Mouse (Mus musculus) embryonic facial prominence, embryonic 13.5 days (tissue): ENCODE measurements around the gene Cyth4. TPM values are rescaled to one million over a fixed set of nuclear protein-coding genes. Genes with fewer than 3 reads are reported as not detected.

ENCODE experiments used
- ATAC-seq: fragments of 200-750 bp; cut with Nextera tagmentation; 2 replicates; pipeline ENCODE4 v1.8.0; 2017; ENCODE audit warnings: low read depth; ENCODE audit not compliant: insufficient number of reproducible peaks, insufficient read depth, low FRiP score, low TSS enrichment
- H3K27ac ChIP-seq: fragments of 300-500 bp; sonication (generic); 2 replicates; pipeline ENCODE4 v1.5.1; 2015; ENCODE audit warnings: moderate library complexity, mild to moderate bottlenecking, inconsistent platforms
- H3K27me3 ChIP-seq: fragments of 300-500 bp; sonication (generic); 2 replicates; pipeline ENCODE4 v1.6.1; 2015; ENCODE audit warnings: mild to moderate bottlenecking, inconsistent platforms
- H3K36me3 ChIP-seq: fragments of 300-500 bp; sonication (generic); 2 replicates; pipeline ENCODE4 v1.6.1; 2015; ENCODE audit warnings: mild to moderate bottlenecking, inconsistent platforms
- H3K4me1 ChIP-seq: fragments of 300-500 bp; sonication (generic); 2 replicates; pipeline ENCODE4 v1.6.1; 2015; ENCODE audit warnings: inconsistent platforms
- H3K4me2 ChIP-seq: fragments of 300-500 bp; sonication (generic); 2 replicates; pipeline ENCODE4 v1.6.1; 2015; ENCODE audit warnings: moderate library complexity, mild to moderate bottlenecking, inconsistent platforms
- H3K4me3 ChIP-seq: fragments of 300-500 bp; sonication (generic); 2 replicates; pipeline ENCODE4 v1.5.1; 2015; ENCODE audit warnings: mild to moderate bottlenecking, inconsistent platforms
- H3K9ac ChIP-seq: fragments of 300-500 bp; sonication (generic); 2 replicates; pipeline ENCODE4 v1.6.1; 2015; ENCODE audit warnings: mild to moderate bottlenecking, inconsistent platforms
- H3K9me3 ChIP-seq: fragments of 300-500 bp; sonication (generic); 2 replicates; pipeline ENCODE4 v1.6.1; 2016; ENCODE audit warnings: inconsistent platforms
- WGBS: fragments of 180-500 bp; shearing (Covaris S2); methylation state at CpG from one replicate; pipeline ENCODE4 v1.1.7; 2015; ENCODE audit warnings: mixed read lengths; 5-methylcytosine and 5-hydroxymethylcytosine counted together
- polyA plus RNA-seq: library from polyadenylated mRNA; unstranded; fragments of >200 nt; fragmentation: Nextera tagmentation; extraction: Ambion mirVana; gene quantifications from 2 replicates; pipeline ENCODE4 v1.2.1, GENCODE M21; 2015

The Cyth4 gene
- polyA plus RNA-seq, result 8.5 and 10.1 TPM in 2 replicates

DNA sequence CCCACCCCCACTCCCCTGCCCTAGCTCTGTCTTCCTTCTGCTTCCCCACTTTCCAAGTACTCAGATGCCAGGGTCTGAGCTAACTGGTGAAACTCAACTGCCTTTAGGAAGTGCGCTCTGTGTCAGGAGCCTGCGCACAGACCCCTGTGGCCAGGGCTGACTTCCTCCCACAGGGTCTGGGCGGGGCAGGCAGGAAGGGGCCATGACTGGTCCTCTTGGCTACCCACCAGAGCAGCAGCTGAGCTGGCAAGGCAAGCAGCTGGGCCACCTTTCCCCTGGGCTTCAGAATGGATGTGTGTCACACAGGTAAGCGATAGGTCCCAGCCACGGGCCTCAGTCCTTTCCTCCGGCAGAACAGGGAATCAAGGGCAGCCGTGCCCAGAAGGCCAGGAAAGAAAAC is at the start of gene Cyth4:
Gene Cyth4 (plus strand): TSS at position 134 of the 400 bp plus-strand sequence.
- no peak within 1 kb of the TSS for H3K4me2 ChIP-seq
- H3K9me3 ChIP-seq, result no peaks in the 10 kb centered on the region
- H3K36me3 ChIP-seq, result no peaks in the 10 kb centered on the region
- no peak within 1 kb of the TSS for H3K27ac ChIP-seq
- no peak for ATAC-seq
- H3K4me3 ChIP-seq, result no peak within 1 kb of the TSS
- WGBS, result 73% methylated on average over 7 of the region's 7 CpGs
- H3K9ac ChIP-seq, result no peak within 1 kb of the TSS
- H3K4me1 ChIP-seq, result peaks cover under 1% of the 10 kb centered on the region; the same call in 1 of the 2 replicates
- H3K27me3 ChIP-seq, result no peaks in the 10 kb centered on the region; the same call in 1 of the 2 replicates

DNA sequence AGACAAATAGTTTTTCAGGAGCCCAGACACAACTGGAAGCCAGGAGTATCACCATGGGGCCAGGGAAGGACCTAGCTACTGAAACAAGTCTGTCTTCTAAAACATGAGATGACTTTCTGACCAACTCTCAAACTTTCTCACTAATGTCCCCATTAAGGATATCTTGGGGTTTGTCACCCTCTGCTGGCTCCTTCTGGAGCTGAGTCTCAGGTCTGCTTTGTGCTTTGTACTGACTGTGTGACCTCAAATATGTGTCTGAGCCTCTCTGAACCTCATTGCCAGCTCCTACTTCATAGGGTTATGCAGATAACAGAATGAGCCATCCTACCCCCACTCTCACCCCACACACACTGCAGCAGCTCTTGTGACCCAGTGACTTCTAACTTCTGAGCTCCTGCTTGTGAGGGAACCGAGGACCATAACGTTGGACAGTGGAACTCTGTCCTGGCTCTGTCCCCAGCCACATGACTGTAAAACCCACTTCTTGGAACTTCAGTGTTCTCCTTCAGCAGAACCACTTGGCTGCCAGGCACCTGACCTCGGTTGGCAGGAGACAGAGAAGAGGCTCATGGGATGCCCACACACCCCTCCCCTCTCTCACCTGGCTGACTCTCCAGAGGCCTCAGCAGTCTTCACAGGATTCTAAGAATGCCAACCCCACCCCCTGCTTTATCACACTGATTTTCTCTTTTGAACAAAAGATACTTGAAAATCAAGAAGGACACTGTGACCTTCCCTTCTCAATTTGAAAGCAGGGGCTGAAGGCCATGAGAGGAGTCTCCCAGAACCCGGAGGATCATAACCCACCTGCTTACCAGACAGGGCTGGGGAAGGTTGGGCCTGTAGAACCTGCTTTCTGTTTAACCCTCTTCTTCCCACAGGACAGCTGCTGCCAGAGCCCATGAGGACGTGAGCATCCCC is 49.2 kb upstream of the Cyth4 start:
- no peak for ATAC-seq

DNA sequence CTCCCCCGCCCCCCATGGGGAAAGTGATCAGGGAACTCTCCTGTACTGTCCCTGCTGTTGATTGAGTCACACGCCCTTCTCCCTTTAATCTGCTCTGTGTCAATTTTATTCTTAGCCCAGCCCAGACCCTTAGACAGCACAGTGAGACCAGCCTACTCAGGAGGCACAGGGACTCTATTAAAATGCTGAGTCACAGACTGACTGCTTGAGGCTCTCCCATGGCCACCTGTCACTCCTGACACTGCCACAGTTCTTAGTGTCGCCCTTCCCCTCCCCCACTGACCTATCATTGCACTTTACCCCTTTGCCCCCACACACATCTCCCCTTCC is 48.5 kb upstream of the Cyth4 start:
- no peaks in the 10 kb centered on the region for H3K36me3 ChIP-seq
- ATAC-seq, result no peak
- WGBS, result 23% methylated on average over 3 of the region's 3 CpGs
- peaks cover 20% of the 10 kb centered on the region for H3K9me3 ChIP-seq
- H3K4me1 ChIP-seq, result 0 out of 2 replicates have a peak, but pooled peaks cover 4% of the 10 kb centered on the region
- H3K4me2 ChIP-seq, result no peak overlapping the region
- peaks cover 24% of the 10 kb centered on the region for H3K27me3 ChIP-seq
- no peak overlapping the region for H3K9ac ChIP-seq
- no peak overlapping the region for H3K27ac ChIP-seq
- no peak overlapping the region for H3K4me3 ChIP-seq

More for the DNA sequence above, 49.2 kb upstream of the Cyth4 start:
- Histone ChIP-seq H3K9ac (no peak overlapping the region), H3K27ac (no peak overlapping the region), H3K27me3 (peaks cover 28% of the 10 kb centered on the region), H3K36me3 (no peaks in the 10 kb centered on the region), H3K4me3 (no peak overlapping the region), H3K4me1 (peaks cover 6% of the 10 kb centered on the region; the same call in 1 of the 2 replicates), H3K4me2 (no peak overlapping the region), H3K9me3 (peaks cover 14% of the 10 kb centered on the region)
- WGBS, result 46% methylated on average over 5 of the region's 5 CpGs

DNA sequence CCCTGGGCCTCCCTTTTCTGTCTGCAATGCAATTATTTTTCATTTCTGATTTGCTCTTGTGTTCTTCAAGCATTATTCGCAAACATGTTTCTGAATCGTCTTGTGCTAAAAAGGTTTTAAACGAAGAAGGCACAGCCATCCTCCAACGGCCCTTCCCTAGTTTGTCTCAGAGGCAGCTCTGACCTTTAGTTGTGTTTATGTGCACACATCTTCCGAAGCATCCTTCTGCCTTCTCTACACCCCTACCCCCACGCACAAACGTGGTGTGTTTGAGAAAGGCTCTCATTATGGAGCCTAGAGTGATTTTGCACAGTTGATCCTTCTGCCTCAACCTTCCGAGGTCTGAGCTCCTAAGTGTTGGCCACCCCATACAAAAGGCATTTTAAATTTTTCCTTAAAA is 48.1 kb upstream of the Cyth4 start:
- H3K9me3 ChIP-seq, result peaks cover 23% of the 10 kb centered on the region
- no peak for ATAC-seq
- H3K4me3 ChIP-seq, result no peak overlapping the region
- H3K27me3 ChIP-seq, result peaks cover 20% of the 10 kb centered on the region
- H3K4me1 ChIP-seq, result 0 out of 2 replicates have a peak, but pooled peaks cover 4% of the 10 kb centered on the region
- no peak overlapping the region for H3K27ac ChIP-seq
- H3K36me3 ChIP-seq, result no peaks in the 10 kb centered on the region
- 72% methylated on average over 8 of the region's 8 CpGs for WGBS
- H3K4me2 ChIP-seq, result no peak overlapping the region
- H3K9ac ChIP-seq, result no peak overlapping the region

DNA sequence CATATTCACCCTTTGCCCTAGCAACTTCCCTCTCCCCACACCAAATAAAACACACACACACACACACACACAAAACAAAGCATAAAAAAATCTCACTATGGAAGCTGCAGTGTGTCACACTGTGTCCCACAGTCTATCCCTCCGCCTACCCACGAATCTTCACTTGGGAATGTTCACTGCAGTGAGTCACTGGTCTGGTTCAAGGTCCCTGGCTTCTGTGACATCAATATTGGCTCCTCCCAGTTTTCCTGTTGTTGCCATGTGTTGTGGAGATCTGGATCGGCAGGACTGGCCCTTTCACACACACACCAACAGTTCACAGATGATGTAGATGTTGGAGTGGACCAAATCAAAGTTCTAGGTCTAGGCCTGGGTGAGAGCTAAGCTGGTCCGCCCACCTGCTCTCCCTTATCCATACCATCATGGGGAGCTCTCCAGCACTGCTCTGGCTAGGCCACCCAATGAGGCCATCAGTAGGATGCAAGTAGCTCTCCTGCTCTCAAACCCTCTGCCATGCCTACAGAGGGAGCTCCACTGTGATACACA is 47.6 kb upstream of the Cyth4 start:
- Histone ChIP-seq H3K4me3 (no peak overlapping the region), H3K4me2 (no peak overlapping the region), H3K27ac (no peak overlapping the region), H3K27me3 (peaks cover 14% of the 10 kb centered on the region), H3K9ac (no peak overlapping the region), H3K9me3 (peaks cover 23% of the 10 kb centered on the region), H3K4me1 (0 out of 2 replicates have a peak, but pooled peaks cover 4% of the 10 kb centered on the region), H3K36me3 (no peaks in the 10 kb centered on the region)
- WGBS, result 70% methylated on average over 4 of the region's 4 CpGs
- no peak; the same call in 1 of the 2 replicates for ATAC-seq

DNA sequence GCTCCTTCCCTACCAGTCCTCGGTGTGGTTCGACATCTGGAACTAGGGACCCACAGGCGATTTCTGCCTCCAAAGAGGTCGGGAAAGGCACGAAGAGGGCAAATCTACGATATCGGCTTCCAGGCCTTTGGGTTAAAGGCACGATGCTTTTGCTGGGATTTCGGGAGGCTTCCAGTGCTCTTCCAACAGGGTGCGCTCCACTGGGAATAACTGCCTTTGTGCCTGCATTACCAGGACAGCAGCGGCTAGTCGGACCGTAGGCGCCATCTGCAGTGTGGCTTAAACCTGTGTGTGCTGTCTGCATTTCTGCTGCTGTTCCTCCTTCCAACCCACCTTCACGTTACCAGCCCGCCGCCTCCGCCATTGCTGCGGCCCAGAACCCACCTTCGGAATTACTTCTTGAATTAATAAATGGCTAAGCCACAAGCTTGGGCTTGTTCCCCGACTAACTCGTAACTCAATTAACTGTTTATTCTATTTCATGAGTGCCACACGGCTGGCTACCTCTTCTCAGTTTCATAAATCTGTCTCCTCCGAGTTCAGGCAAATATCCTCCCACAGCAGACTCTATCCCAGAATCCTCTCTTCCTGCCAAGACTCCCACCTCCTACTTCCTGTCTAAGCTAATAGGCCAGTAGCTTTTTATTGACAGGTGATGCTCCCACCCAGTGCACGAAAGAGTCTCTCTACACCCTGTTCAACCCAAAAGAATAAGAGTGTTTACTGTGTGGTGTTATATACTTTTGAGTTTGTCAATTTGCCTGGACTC is 42.1 kb upstream of the Cyth4 start:
- Histone ChIP-seq H3K9me3 (peaks cover 23% of the 10 kb centered on the region), H3K27ac (0 out of 2 replicates have a peak overlapping the region, but pooled peaks have one; percentile 1), H3K36me3 (no peaks in the 10 kb centered on the region), H3K9ac (peak overlapping the region; percentile 54; the same call in 1 of the 2 replicates), H3K4me2 (peak overlapping the region; percentile 50), H3K4me3 (peak overlapping the region; percentile 28), H3K27me3 (no peaks in the 10 kb centered on the region), H3K4me1 (peaks cover 4% of the 10 kb centered on the region)
- ATAC-seq, result no peak
- 56% methylated on average over 25 of the region's 25 CpGs for WGBS

DNA sequence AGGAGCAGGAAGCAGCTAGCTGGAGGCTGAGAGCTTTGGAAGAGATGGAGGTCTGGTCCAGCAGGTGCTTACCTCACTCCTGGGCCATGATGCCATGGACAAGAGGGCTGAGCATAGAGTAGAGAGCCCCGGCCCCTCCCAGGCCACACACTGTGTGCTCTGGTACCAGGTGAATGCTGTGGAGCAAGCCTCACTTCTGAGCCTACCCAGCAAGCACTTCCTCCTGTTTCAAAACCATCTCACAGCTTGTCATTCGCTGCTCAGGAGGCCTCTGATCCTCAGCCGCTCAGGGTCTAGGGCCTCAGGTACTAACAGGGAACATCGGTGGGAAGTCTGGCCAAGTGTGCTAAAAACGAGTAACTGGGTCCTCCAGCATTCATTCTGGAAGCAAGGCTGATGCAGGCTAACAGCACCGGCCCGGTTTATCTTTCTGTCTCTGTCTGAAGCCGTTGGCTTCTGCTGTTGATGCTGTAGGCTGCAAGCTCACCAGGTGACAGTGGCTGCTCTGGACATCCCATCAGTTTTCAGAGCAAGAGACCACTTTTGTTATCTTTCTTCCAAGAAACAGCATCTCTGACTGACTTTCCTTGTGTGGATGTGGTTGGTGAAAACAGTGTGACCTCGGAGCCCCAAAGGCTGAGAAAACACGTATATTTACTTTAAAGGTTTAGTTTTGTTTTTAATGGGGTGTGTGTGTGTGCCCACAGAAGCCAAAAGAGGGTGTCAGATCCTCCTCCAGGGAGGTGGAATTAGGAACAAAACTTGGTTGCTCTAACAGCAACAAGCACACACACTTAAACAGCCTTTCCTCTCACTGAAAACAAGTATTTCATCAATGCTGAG is 38.9 kb upstream of the Cyth4 start:
- Histone ChIP-seq H3K4me1 (peaks cover 4% of the 10 kb centered on the region), H3K9me3 (peaks cover 7% of the 10 kb centered on the region), H3K4me2 (no peak overlapping the region), H3K27ac (no peak overlapping the region), H3K9ac (no peak overlapping the region), H3K36me3 (no peaks in the 10 kb centered on the region), H3K4me3 (no peak overlapping the region), H3K27me3 (no peaks in the 10 kb centered on the region)
- WGBS, result 63% methylated on average over 10 of the region's 10 CpGs
- ATAC-seq, result no peak

DNA sequence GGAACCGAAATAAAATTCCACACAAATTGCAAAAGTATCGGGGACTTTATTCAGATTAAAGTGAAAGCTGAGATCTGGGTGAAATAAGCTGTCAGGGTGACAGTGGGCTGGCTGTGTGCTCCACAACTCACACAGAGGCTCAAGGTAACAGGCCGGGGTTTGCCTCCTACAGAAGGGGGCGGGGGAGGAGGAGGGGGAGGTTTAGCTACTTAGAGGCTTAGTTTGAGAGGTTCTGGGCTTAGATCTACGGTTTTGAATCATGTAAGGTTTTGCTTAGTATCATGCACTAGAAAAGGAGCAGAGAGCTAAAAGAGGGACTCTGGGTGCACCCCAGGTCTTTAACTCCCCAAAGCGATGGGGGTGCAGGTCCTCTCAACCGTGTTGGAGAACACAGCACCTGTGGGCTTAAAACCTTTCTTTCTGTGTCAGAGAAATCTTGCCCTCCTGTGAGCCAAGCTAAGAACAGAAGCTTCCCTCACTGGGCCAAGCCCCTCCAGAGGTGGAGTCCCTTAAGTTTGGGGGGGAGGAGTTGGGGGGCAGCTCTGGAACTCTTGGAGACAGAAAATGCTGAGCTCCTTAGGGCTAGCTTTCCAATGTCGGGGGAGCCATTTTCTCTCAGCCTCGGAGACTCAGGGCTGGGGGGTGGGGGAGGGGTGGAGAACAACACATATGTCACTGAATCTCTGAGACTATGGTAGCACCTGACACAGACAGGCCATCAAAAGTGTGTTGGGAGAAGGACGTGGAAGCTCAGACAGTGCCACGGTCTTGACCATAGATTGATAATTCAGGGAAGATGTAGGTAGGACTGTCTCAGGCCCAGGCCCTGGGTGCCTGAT is 37.5 kb upstream of the Cyth4 start:
- Histone ChIP-seq H3K9ac (no peak overlapping the region), H3K27me3 (no peaks in the 10 kb centered on the region), H3K4me3 (no peak overlapping the region), H3K4me1 (peaks cover 4% of the 10 kb centered on the region), H3K27ac (no peak overlapping the region), H3K4me2 (no peak overlapping the region), H3K36me3 (no peaks in the 10 kb centered on the region), H3K9me3 (no peaks in the 10 kb centered on the region)
- WGBS, result 57% methylated on average over 11 of the region's 11 CpGs
- ATAC-seq, result no peak

DNA sequence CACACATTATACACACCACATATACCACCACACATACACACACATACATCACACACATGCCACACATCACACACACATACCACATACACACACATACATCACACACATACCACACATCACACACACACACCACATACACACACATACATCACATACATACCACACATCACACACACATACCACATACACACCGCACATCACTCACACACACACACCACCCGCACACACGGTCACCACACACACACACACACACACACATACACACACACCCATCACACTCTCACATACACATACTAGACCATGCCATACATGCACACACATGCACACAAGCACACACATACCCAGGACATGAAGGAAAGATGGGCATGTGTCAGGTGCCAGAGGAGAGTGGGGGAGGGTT is 33.5 kb upstream of the Cyth4 start:
- H3K9me3 ChIP-seq, result no peaks in the 10 kb centered on the region
- no peak overlapping the region for H3K27ac ChIP-seq
- H3K36me3 ChIP-seq, result no peaks in the 10 kb centered on the region
- peaks cover 4% of the 10 kb centered on the region for H3K4me1 ChIP-seq
- no peak overlapping the region for H3K9ac ChIP-seq
- WGBS, result 93% methylated on average over 3 of the region's 3 CpGs
- H3K4me2 ChIP-seq, result no peak overlapping the region
- no peaks in the 10 kb centered on the region for H3K27me3 ChIP-seq
- no peak for ATAC-seq
- H3K4me3 ChIP-seq, result no peak overlapping the region

DNA sequence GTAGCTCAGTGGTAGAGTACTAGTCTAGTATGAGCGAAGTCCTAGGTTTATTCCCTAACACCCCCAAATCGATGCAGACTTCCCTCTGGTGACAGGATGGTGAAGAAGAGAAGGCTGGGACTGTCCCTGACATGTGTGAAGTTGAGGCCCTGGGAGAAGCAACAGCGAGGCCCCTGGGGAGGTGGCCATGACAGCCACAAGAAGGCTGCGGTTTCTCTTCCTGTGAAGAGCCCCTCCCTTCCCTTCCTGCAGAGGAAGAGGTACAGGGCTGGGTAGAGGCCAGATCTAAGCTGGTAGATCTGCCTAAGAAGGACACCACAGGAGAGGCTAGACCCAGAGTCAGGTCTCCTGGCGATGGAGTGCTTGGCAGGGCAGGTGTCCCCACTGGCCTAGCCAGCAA is 32.9 kb upstream of the Cyth4 start:
- Histone ChIP-seq H3K27me3 (no peaks in the 10 kb centered on the region), H3K36me3 (no peaks in the 10 kb centered on the region), H3K9me3 (no peaks in the 10 kb centered on the region), H3K4me2 (no peak overlapping the region), H3K27ac (no peak overlapping the region), H3K4me3 (no peak overlapping the region), H3K9ac (no peak overlapping the region), H3K4me1 (peaks cover 4% of the 10 kb centered on the region)
- no peak for ATAC-seq
- 78% methylated on average over 5 of the region's 5 CpGs for WGBS
